Mouse (Mus musculus) liver, embryonic 14.5 days (tissue): ENCODE data around the gene Plekhn1. TPM values are rescaled to one million over a fixed set of nuclear protein-coding genes. Genes with fewer than 3 reads are reported as not detected.

ENCODE experiments used
- ATAC-seq: fragments of 200-750 bp; cut with Nextera tagmentation; 2 replicates; pipeline ENCODE4 v1.8.0; 2017; ENCODE audit warnings: moderate number of reproducible peaks, mild to moderate bottlenecking, moderate library complexity; ENCODE audit not compliant: insufficient read depth
- DNase-seq, 3 experiments: peaks; one replicate each; pipeline ENCODE4 v3.0.0-alpha.2; 2012 to 2013; ENCODE audit warnings: low read depth in 3 of 3, low spot score in 3 of 3
- H3K27ac ChIP-seq: fragments of 300-500 bp; sonication (generic); 2 replicates; pipeline ENCODE4 v1.5.1; 2014; ENCODE audit warnings: moderate library complexity, mild to moderate bottlenecking, control low read depth, inconsistent platforms
- H3K27me3 ChIP-seq: fragments of 300-500 bp; sonication (generic); 2 replicates; pipeline ENCODE4 v1.6.1; 2014; ENCODE audit warnings: mild to moderate bottlenecking, low read length, moderate library complexity; ENCODE audit not compliant: control insufficient read depth, insufficient read depth
- H3K36me3 ChIP-seq: fragments of 300-500 bp; sonication (generic); replicated peaks from 2 replicates; pipeline ENCODE4 v1.6.1; 2014; ENCODE audit warnings: low read depth; ENCODE audit not compliant: control insufficient read depth, insufficient read depth
- H3K4me1 ChIP-seq, 2 experiments: fragments of 200-500 bp in 1 of 2; fragments of 300-500 bp in 1 of 2; sonication (generic) in 1 of 2; replicated peaks; 2 replicates each; pipeline ENCODE4 v1.6.1; 2012 to 2014; ENCODE audit warnings: antibody characterized with exemption in 1 of 2, inconsistent platforms in 1 of 2, low read length in 1 of 2; ENCODE audit not compliant: control insufficient read depth in 2 of 2, insufficient read depth in 2 of 2
- H3K4me2 ChIP-seq: fragments of 300-500 bp; sonication (generic); 2 replicates; pipeline ENCODE4 v1.6.1; 2014; ENCODE audit warnings: low read depth, mild to moderate bottlenecking, control low read depth, moderate library complexity
- H3K4me3 ChIP-seq, 2 experiments: fragments of 200-500 bp in 1 of 2; fragments of 300-500 bp in 1 of 2; sonication (generic) in 1 of 2; 2 replicates each; pipeline ENCODE4 v1.5.1; 2012 to 2014; ENCODE audit warnings: low read depth in 2 of 2, low read length in 2 of 2, mild to moderate bottlenecking in 2 of 2, control low read depth in 1 of 2, inconsistent platforms in 1 of 2, moderate library complexity in 1 of 2; ENCODE audit not compliant: insufficient read depth in 1 of 2
- H3K9ac ChIP-seq: fragments of 300-500 bp; sonication (generic); replicated peaks from 2 replicates; pipeline ENCODE4 v1.6.1; 2014; ENCODE audit warnings: mild to moderate bottlenecking, control low read depth, moderate library complexity
- H3K9me3 ChIP-seq: fragments of 300-500 bp; sonication (generic); 2 replicates; pipeline ENCODE4 v1.6.1; 2016; ENCODE audit warnings: low read length, mixed read lengths; ENCODE audit not compliant: control insufficient read depth
- CTCF ChIP-seq: IDR thresholded peaks from 2 replicates; pipeline ENCODE4 v1.5.1; 2016; ENCODE audit warnings: antibody characterized with exemption, low read depth, control low read depth
- EP300 ChIP-seq: IDR thresholded peaks from 2 replicates; pipeline ENCODE4 v1.6.1; 2016; ENCODE audit warnings: antibody characterized with exemption, low read depth
- WGBS: fragments of 180-500 bp; shearing (Covaris S2); extraction: QIAGEN DNeasy Blood & Tissue Kit; methylation state at CpG from one replicate; pipeline ENCODE4 v1.1.7; 2014; ENCODE audit not compliant: insufficient replicate concordance; 5-methylcytosine and 5-hydroxymethylcytosine counted together
- polyA plus RNA-seq, 2 experiments: library from polyadenylated mRNA; depleted of rRNA in 1 of 2; stranded (reverse) in 1 of 2; unstranded in 1 of 2; fragments of >200 nt; fragmentation: Nextera tagmentation in 1 of 2; extraction: Ambion mirVana in 1 of 2; gene quantifications; 2 replicates each; pipeline versions ENCODE4 v1.2.1 to v1.2.3; 2012 to 2014

The Plekhn1 gene
- polyA plus RNA-seq, 2 experiments = 2.7 to 10.8 TPM

- H3K27me3 ChIP-seq = no peaks in the 10 kb centered on the region
- no peak overlapping the region for H3K4me3 ChIP-seq
- ATAC-seq = peak; percentile 24; the same call in 1 of the 2 replicates
- DNase-seq = no peak
- no peak overlapping the region for H3K27ac ChIP-seq
- no peak for TF ChIP-seq CTCF
- TF ChIP-seq EP300 = no peak
- H3K9me3 ChIP-seq = no peaks in the 10 kb centered on the region
- H3K4me1 ChIP-seq = no peaks in the 10 kb centered on the region; a peak in 1 of 4 replicates
- H3K9ac ChIP-seq = no peak overlapping the region
- peaks cover 6% of the 10 kb centered on the region for H3K36me3 ChIP-seq
- 53% methylated on average over 18 of the region's 18 CpGs for WGBS
- no peak overlapping the region; the same call in 1 of the 2 replicates for H3K4me2 ChIP-seq
Measured at GRCm38 (mm10) chr4:156227752-156228392, 6.8 kb downstream of the Plekhn1 start.

GRCm38 (mm10) chr4:156224276-156224675 is 10.4 kb downstream of the Plekhn1 start:
- no peaks in the 10 kb centered on the region; a peak in 1 of 4 replicates for H3K4me1 ChIP-seq
- no peak for ATAC-seq
- H3K9me3 ChIP-seq = no peaks in the 10 kb centered on the region
- H3K9ac ChIP-seq = no peak overlapping the region
- TF ChIP-seq EP300 (no peak), CTCF (no peak)
- no peak overlapping the region for H3K4me3 ChIP-seq
- no peak overlapping the region for H3K4me2 ChIP-seq
- no peaks in the 10 kb centered on the region for H3K36me3 ChIP-seq
- H3K27me3 ChIP-seq = no peaks in the 10 kb centered on the region
- 67% methylated on average over 2 of the region's 2 CpGs for WGBS
- DNase-seq = no peak
- H3K27ac ChIP-seq = no peak overlapping the region

- Histone ChIP-seq H3K4me1 (no peaks in the 10 kb centered on the region), H3K27ac (no peak overlapping the region), H3K4me3 (no peak overlapping the region), H3K36me3 (no peaks in the 10 kb centered on the region), H3K9me3 (no peaks in the 10 kb centered on the region), H3K4me2 (no peak overlapping the region), H3K9ac (no peak overlapping the region), H3K27me3 (no peaks in the 10 kb centered on the region)
- TF ChIP-seq CTCF (no peak), EP300 (no peak)
- DNase-seq (no peak), ATAC-seq (no peak)
- WGBS = 66% methylated on average over 11 of the region's 11 CpGs
Measured at GRCm38 (mm10) chr4:156219936-156220335, 14.7 kb downstream of the Plekhn1 start.

- Histone ChIP-seq H3K9me3 (no peaks in the 10 kb centered on the region), H3K27ac (no peak overlapping the region), H3K36me3 (no peaks in the 10 kb centered on the region), H3K4me3 (no peak overlapping the region), H3K9ac (no peak overlapping the region), H3K27me3 (no peaks in the 10 kb centered on the region), H3K4me1 (no peaks in the 10 kb centered on the region), H3K4me2 (no peak overlapping the region)
- ATAC-seq (no peak), DNase-seq (no peak)
- TF ChIP-seq EP300 = no peak
- no peak for TF ChIP-seq CTCF
- 74% methylated on average over 16 of the region's 16 CpGs for WGBS
Measured at GRCm38 (mm10) chr4:156217838-156218237, 16.8 kb downstream of the Plekhn1 start.

GRCm38 (mm10) chr4:156217022-156217669 is 17.5 kb downstream of the Plekhn1 start:
- 71% methylated on average over 16 of the region's 16 CpGs for WGBS
- Histone ChIP-seq H3K36me3 (no peaks in the 10 kb centered on the region), H3K4me2 (no peak overlapping the region), H3K9ac (no peak overlapping the region), H3K4me1 (no peaks in the 10 kb centered on the region), H3K27ac (no peak overlapping the region), H3K27me3 (no peaks in the 10 kb centered on the region), H3K4me3 (no peak overlapping the region), H3K9me3 (no peaks in the 10 kb centered on the region)
- DNase-seq = no peak
- TF ChIP-seq EP300 (no peak), CTCF (no peak)
- ATAC-seq = no peak
